Mouse (Mus musculus): ENCODE results near the gene Thap8. TPM values are rescaled to one million over a fixed set of nuclear protein-coding genes. Genes with fewer than 3 reads are reported as not detected.

The Thap8 gene
- polyA plus RNA-seq, 1 experiment from 2014 or later: 0.93 TPM

- Histone ChIP-seq H3K9ac (replicated peaks) (no peak overlapping the region), H3K4me3 (replicated peaks) (no peak overlapping the region), H3K27ac (replicated peaks) (no peak overlapping the region), H3K4me1 (peaks cover 37% of the 10 kb centered on the region), H3K27me3 (replicated peaks) (peaks cover 21% of the 10 kb centered on the region), H3K9me3 (replicated peaks) (no peaks in the 10 kb centered on the region), H3K4me2 (no peak overlapping the region), H3K36me3 (no peaks in the 10 kb centered on the region)
- ATAC-seq (ENCODE audit: low FRiP score): no peak
- 72% methylated on average over 6 of the region's 6 CpGs for WGBS
Measured at GRCm38 (mm10) chr7:30335688-30336087, 55.8 kb downstream of the Thap8 start.

- Histone ChIP-seq H3K4me3 (replicated peaks) (no peak overlapping the region), H3K27me3 (replicated peaks) (peaks cover 21% of the 10 kb centered on the region), H3K9ac (replicated peaks) (0 out of 2 replicates have a peak overlapping the region, but pooled peaks have one; percentile 17), H3K36me3 (no peaks in the 10 kb centered on the region), H3K4me2 (peak overlapping the region; percentile 32), H3K4me1 (peaks cover 34% of the 10 kb centered on the region), H3K9me3 (replicated peaks) (no peaks in the 10 kb centered on the region), H3K27ac (replicated peaks) (no peak overlapping the region)
- WGBS: under 1% methylated on average over 9 of the region's 9 CpGs
- 0 out of 2 replicates have a peak, but pooled peaks have one; percentile 30 for ATAC-seq (ENCODE audit: low FRiP score)
Measured at GRCm38 (mm10) chr7:30336384-30336783, 56.5 kb downstream of the Thap8 start.

- Histone ChIP-seq H3K9ac (replicated peaks) (no peak overlapping the region), H3K36me3 (no peaks in the 10 kb centered on the region), H3K27ac (replicated peaks) (no peak overlapping the region), H3K27me3 (replicated peaks) (peaks cover 22% of the 10 kb centered on the region), H3K4me1 (peaks cover 7% of the 10 kb centered on the region), H3K4me2 (no peak overlapping the region), H3K4me3 (replicated peaks) (no peak overlapping the region), H3K9me3 (replicated peaks) (no peaks in the 10 kb centered on the region)
- ATAC-seq (ENCODE audit: low FRiP score): no peak
- 62% methylated on average over 5 of the region's 5 CpGs for WGBS
Measured at GRCm38 (mm10) chr7:30339432-30340109, 59.7 kb downstream of the Thap8 start.

Other genes starting within 250 kb of the Thap8 start
- gene Zfp14, start 228.7 kb upstream of the Thap8 start, polyA plus RNA-seq (2015; fragmentation: Nextera tagmentation; extraction: Ambion mirVana): 8.4 and 11.2 TPM in 2 replicates
- 10.6 and 10.9 TPM in 2 replicates for gene Zfp82, start 207.2 kb upstream of the Thap8 start, polyA plus RNA-seq (2015; fragmentation: Nextera tagmentation; extraction: Ambion mirVana)
- 1.3 and 1.9 TPM in 2 replicates for gene Gm26920, start 189.7 kb upstream of the Thap8 start, polyA plus RNA-seq (2015; fragmentation: Nextera tagmentation; extraction: Ambion mirVana)
- gene Zfp566, start 189.6 kb upstream of the Thap8 start, polyA plus RNA-seq (2015; fragmentation: Nextera tagmentation; extraction: Ambion mirVana): 13.2 and 15.6 TPM in 2 replicates
- gene Zfp260, start 185.3 kb upstream of the Thap8 start, polyA plus RNA-seq (2015; fragmentation: Nextera tagmentation; extraction: Ambion mirVana): 78.0 and 82.0 TPM in 2 replicates
- 20.4 and 20.9 TPM in 2 replicates for gene Zfp382, start 158.2 kb upstream of the Thap8 start, polyA plus RNA-seq (2015; fragmentation: Nextera tagmentation; extraction: Ambion mirVana)
- 11.3 and 12.4 TPM in 2 replicates for gene Zfp146, start 110.3 kb upstream of the Thap8 start, polyA plus RNA-seq (2015; fragmentation: Nextera tagmentation; extraction: Ambion mirVana)
- 5.7 and 5.9 TPM in 2 replicates for gene Cox7a1, start 96.0 kb upstream of the Thap8 start, polyA plus RNA-seq (2015; fragmentation: Nextera tagmentation; extraction: Ambion mirVana)
- gene Capns1, start 81.3 kb upstream of the Thap8 start, polyA plus RNA-seq (2015; fragmentation: Nextera tagmentation; extraction: Ambion mirVana): 88.7 and 88.9 TPM in 2 replicates
- 165 and 194 TPM in 2 replicates for gene Polr2i, start 48.1 kb upstream of the Thap8 start, polyA plus RNA-seq (2015; fragmentation: Nextera tagmentation; extraction: Ambion mirVana)
- 405 and 478 TPM in 2 replicates for gene Tbcb, start 47.8 kb upstream of the Thap8 start, polyA plus RNA-seq (2015; fragmentation: Nextera tagmentation; extraction: Ambion mirVana)
- 0.26 TPM in 1 of 2 replicates, not detected in the other for gene Ovol3, start 44.4 kb upstream of the Thap8 start, polyA plus RNA-seq (2015; fragmentation: Nextera tagmentation; extraction: Ambion mirVana)
- 2.6 and 5.5 TPM in 2 replicates for gene Wdr62, start 325 bp downstream of the Thap8 start, polyA plus RNA-seq (2015; fragmentation: Nextera tagmentation; extraction: Ambion mirVana)
- gene Clip3, start 11.6 kb downstream of the Thap8 start, polyA plus RNA-seq (2015; fragmentation: Nextera tagmentation; extraction: Ambion mirVana): 82.4 and 89.7 TPM in 2 replicates
- 131 and 141 TPM in 2 replicates for gene Alkbh6, start 28.6 kb downstream of the Thap8 start, polyA plus RNA-seq (2015; fragmentation: Nextera tagmentation; extraction: Ambion mirVana)
- gene Syne4, start 34.7 kb downstream of the Thap8 start, polyA plus RNA-seq (2015; fragmentation: Nextera tagmentation; extraction: Ambion mirVana): 18.9 and 24.7 TPM in 2 replicates
- gene E130208F15Rik, start 41.6 kb downstream of the Thap8 start, polyA plus RNA-seq (2015; fragmentation: Nextera tagmentation; extraction: Ambion mirVana): not detected in 2 replicates
- 16.0 and 16.7 TPM in 2 replicates for gene Sdhaf1, start 43.8 kb downstream of the Thap8 start, polyA plus RNA-seq (2015; fragmentation: Nextera tagmentation; extraction: Ambion mirVana)
- gene Lrfn3, start 82.7 kb downstream of the Thap8 start, polyA plus RNA-seq (2015; fragmentation: Nextera tagmentation; extraction: Ambion mirVana): 13.5 and 15.7 TPM in 2 replicates
- gene Tyrobp, start 133.7 kb downstream of the Thap8 start, polyA plus RNA-seq (2015; fragmentation: Nextera tagmentation; extraction: Ambion mirVana): 38.6 and 50.0 TPM in 2 replicates
- gene Hcst, start 139.8 kb downstream of the Thap8 start, polyA plus RNA-seq (2015; fragmentation: Nextera tagmentation; extraction: Ambion mirVana): 0.95 and 4.5 TPM in 2 replicates
- gene Nfkbid, start 141.6 kb downstream of the Thap8 start, polyA plus RNA-seq (2015; fragmentation: Nextera tagmentation; extraction: Ambion mirVana): 2.7 and 3.2 TPM in 2 replicates
- gene Aplp1, start 165.4 kb downstream of the Thap8 start, polyA plus RNA-seq (2015; fragmentation: Nextera tagmentation; extraction: Ambion mirVana): 577 and 709 TPM in 2 replicates
- gene Kirrel2, start 177.6 kb downstream of the Thap8 start, polyA plus RNA-seq (2015; fragmentation: Nextera tagmentation; extraction: Ambion mirVana): 0.15 and 0.36 TPM in 2 replicates
- gene Nphs1, start 178.2 kb downstream of the Thap8 start, polyA plus RNA-seq (2015; fragmentation: Nextera tagmentation; extraction: Ambion mirVana): 0.14 and 0.23 TPM in 2 replicates
- gene Prodh2, start 213.5 kb downstream of the Thap8 start, polyA plus RNA-seq (2015; fragmentation: Nextera tagmentation; extraction: Ambion mirVana): 0.42 TPM in 1 of 2 replicates, not detected in the other